Mouse (Mus musculus): ENCODE data around the gene Dbx2.

- TF ChIP-seq POLR2A (IDR thresholded peaks at IDR 0.05; ENCODE audit: extremely low read depth, insufficient read depth, low read length) (no peak), CTCF (IDR thresholded peaks at IDR 0.05; ENCODE audit: low read depth, low read length) (no peak)
These were observed 31.4 kb downstream of the Dbx2 start for GRCm38 (mm10) chr15:95624396-95624795.

All from liver, adult 2 months (tissue).